Mouse (Mus musculus) liver, postnatal 0 days (tissue): ENCODE data around the gene Pde4a. TPM values are rescaled to one million over a fixed set of nuclear protein-coding genes. Genes with fewer than 3 reads are reported as not detected.
A peak's percentile ranks its signal among the peaks of the same experiment; 100 is the strongest.

Experiments
- ATAC-seq: fragments of 200-750 bp; cut with Nextera tagmentation; 2 replicates; pipeline ENCODE4 v1.8.0; 2017; ENCODE audit warnings: mild to moderate bottlenecking, moderate library complexity
- DNase-seq: peaks from one replicate; pipeline ENCODE4 v3.0.0-alpha.2; 2016
- H3K27ac ChIP-seq: fragments of 300-500 bp; sonication (generic); 2 replicates; pipeline ENCODE4 v1.5.1; 2014; ENCODE audit warnings: antibody characterized with exemption, moderate library complexity, mild to moderate bottlenecking, low read depth
- H3K27me3 ChIP-seq: fragments of 300-500 bp; sonication (generic); 2 replicates; pipeline ENCODE4 v1.6.1; 2014; ENCODE audit warnings: low read length, control low read depth, mixed read lengths; ENCODE audit not compliant: insufficient read depth
- H3K36me3 ChIP-seq: fragments of 300-500 bp; sonication (generic); replicated peaks from 2 replicates; pipeline ENCODE4 v1.6.1; 2014; ENCODE audit warnings: mild to moderate bottlenecking, control low read depth, low read length, moderate library complexity, mixed read lengths; ENCODE audit not compliant: insufficient read depth
- H3K4me1 ChIP-seq: fragments of 300-500 bp; sonication (generic); 2 replicates; pipeline ENCODE4 v1.6.1; 2014; ENCODE audit warnings: antibody characterized with exemption, mild to moderate bottlenecking, control low read depth; ENCODE audit not compliant: insufficient read depth
- H3K4me2 ChIP-seq: fragments of 300-500 bp; sonication (generic); 2 replicates; pipeline ENCODE4 v1.6.1; 2014; ENCODE audit warnings: low read depth, mild to moderate bottlenecking, low read length, moderate library complexity, mixed read lengths
- H3K4me3 ChIP-seq: fragments of 300-500 bp; sonication (generic); 2 replicates; pipeline ENCODE4 v1.5.1; 2014; ENCODE audit warnings: low read depth, low read length
- H3K9ac ChIP-seq: fragments of 300-500 bp; sonication (generic); replicated peaks from 2 replicates; pipeline ENCODE4 v1.6.1; 2014; ENCODE audit warnings: mild to moderate bottlenecking, moderate library complexity
- H3K9me3 ChIP-seq: fragments of 300-500 bp; sonication (generic); 2 replicates; pipeline ENCODE4 v1.6.1; 2016; ENCODE audit warnings: mild to moderate bottlenecking, control low read depth, low read length, mixed read lengths
- CTCF ChIP-seq: sonication (generic); IDR thresholded peaks from 2 replicates; pipeline ENCODE4 v1.5.1; 2016; ENCODE audit warnings: antibody characterized with exemption, low read depth
- EP300 ChIP-seq: IDR thresholded peaks from 2 replicates; pipeline ENCODE4 v1.6.1; 2016; ENCODE audit warnings: antibody characterized with exemption, low read depth, mild to moderate bottlenecking
- WGBS: fragments of 180-500 bp; shearing (Covaris S2); extraction: QIAGEN DNeasy Blood & Tissue Kit; methylation state at CpG from one replicate; pipeline ENCODE4 v1.1.7; 2014; ENCODE audit not compliant: insufficient replicate concordance; 5-methylcytosine and 5-hydroxymethylcytosine counted together
- polyA plus RNA-seq: library from polyadenylated mRNA; unstranded; fragments of >200 nt; fragmentation: Nextera tagmentation; extraction: Ambion mirVana; gene quantifications from 2 replicates; pipeline ENCODE4 v1.2.1, GENCODE M21; 2015

The Pde4a gene
- polyA plus RNA-seq, 1 experiment from 2014 or later = 1.5 TPM

DNA sequence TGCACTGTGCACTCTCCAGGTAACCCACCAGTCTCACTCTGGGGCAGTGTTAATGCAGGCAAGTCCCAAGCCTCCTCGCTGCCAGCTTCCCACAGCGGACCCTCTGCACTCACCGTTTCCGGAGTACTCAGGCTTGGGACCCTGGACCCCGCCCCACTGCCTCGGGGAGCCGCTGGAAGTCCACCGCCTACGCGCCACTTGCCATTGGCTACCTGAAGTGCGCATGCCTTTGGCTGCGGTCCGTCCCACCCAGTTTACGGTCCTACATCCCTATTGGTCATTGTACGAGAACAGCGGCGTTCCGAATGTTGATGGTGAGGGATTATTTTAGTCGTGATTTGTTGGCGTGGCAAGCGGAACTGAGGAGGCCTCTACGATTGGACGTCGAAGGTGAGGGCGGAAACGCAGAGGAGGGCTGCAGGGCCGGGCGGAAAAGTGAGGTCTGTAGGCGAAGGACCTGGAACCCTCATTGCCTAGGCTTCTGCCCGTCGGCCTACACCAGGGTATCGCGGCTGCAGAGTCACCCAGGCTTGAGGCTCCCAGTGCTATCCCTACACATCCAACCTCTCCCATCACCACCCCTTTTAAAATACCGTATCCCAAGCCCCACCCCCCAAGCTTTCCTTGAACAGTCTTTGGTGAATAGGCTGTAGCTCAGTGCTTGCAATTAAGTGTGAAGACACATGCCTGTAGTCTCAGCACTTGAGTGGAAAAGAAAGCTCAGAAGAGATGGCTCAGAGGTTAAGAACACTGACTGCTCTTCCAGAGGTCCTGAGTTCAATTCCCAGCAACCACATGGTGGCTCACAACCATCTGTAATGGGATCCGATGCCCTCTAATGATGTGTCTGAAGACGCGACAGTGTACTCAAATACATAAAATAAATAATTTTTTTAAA lies 34.2 kb upstream of the Pde4a start, which contains the start of gene Tyk2:
TSS of gene Tyk2 (minus strand) at position 185 of the 898 bp plus-strand sequence.
- H3K9me3 ChIP-seq = no peaks in the 10 kb centered on the region
- TF ChIP-seq CTCF = no peak
- TF ChIP-seq EP300 = no peak
- peak within 1 kb of the TSS; percentile 4; the same call in 1 of the 2 replicates for H3K27ac ChIP-seq
- H3K4me3 ChIP-seq = peak within 1 kb of the TSS; percentile 57
- DNase-seq (peak; percentile 87), ATAC-seq (peak; percentile 96)
- no peaks in the 10 kb centered on the region for H3K27me3 ChIP-seq
- H3K4me2 ChIP-seq = peak within 1 kb of the TSS; percentile 72
- H3K9ac ChIP-seq = peak within 1 kb of the TSS; percentile 39
- 6% methylated on average over 37 of the region's 37 CpGs for WGBS
- H3K4me1 ChIP-seq = peaks cover 14% of the 10 kb centered on the region
- peaks cover 12% of the 10 kb centered on the region; the same call in 1 of the 2 replicates for H3K36me3 ChIP-seq

DNA sequence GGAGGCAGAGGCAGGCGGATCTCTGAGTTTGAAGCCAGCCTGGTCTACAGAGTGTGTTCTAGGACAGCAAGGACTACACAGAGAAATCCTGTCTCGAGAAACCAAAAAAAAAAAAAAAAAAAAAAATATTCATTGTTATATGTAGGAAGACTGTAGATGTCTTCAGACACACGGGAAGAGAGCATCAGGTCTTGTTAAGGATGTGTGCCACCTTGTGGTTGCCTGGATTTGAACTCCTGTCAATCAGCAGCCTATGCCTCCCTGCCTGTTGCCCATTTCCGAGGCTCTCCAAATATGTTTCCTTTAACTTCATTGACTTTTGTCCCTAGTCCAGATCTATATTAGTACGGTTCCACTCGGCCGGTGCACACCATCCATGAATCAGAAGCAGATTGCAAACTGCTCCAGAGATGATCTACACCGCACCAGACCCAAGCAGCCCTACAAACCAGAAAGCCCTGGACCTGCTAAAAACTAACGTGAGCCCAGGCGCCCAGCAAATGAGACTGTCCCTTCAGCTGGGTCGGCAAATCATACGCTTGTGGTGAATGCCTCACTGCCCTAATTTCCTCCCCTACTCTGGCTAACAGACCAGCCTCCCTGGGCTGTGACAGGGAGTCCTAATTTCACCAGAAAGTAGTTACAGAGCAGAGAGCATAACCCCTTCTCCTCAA lies 33.3 kb upstream of the Pde4a start:
- H3K36me3 ChIP-seq = peaks cover 3% of the 10 kb centered on the region; the same call in 1 of the 2 replicates
- H3K4me2 ChIP-seq = no peak overlapping the region
- WGBS = 71% methylated on average over 12 of the region's 12 CpGs
- H3K4me3 ChIP-seq = no peak overlapping the region
- DNase-seq (no peak), ATAC-seq (no peak)
- TF ChIP-seq EP300 (no peak), CTCF (peak; percentile 48)
- no peaks in the 10 kb centered on the region for H3K9me3 ChIP-seq
- H3K27me3 ChIP-seq = no peaks in the 10 kb centered on the region
- H3K27ac ChIP-seq = no peak overlapping the region
- H3K4me1 ChIP-seq = peaks cover 11% of the 10 kb centered on the region
- H3K9ac ChIP-seq = no peak overlapping the region

DNA sequence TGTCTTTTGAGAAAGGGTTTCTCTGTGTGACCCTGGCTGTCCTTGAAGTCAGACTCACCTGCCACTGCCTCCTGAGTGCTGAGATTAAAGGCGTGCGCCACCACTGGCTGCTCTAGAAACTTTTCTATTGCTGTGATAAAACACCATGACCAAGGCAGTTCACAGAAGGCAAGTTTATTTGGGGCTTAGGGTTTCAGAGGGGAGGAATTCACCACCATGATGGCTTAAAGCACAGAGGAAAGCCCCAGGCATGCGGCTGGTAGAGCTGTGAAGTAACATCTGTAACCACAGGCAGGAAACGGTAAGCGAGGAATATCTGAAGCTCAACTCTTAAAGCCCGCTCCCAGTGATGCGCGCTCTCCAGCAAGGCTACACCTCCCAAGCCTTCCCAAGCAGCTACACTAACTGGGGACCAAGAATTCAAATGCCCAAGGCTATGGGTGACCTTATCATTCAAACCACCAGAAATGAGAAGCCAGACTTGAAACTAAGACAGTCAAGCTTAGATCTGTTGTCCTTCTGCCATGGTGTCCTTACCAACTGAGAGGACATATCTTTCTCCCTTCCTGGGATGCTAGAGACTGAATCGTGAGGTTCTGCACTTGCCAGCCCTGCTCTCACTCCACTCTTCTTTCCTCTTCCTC lies 32.3 kb upstream of the Pde4a start:
- Histone ChIP-seq H3K9ac (no peak overlapping the region), H3K9me3 (no peaks in the 10 kb centered on the region), H3K4me3 (no peak overlapping the region), H3K4me2 (no peak overlapping the region), H3K27me3 (no peaks in the 10 kb centered on the region), H3K4me1 (peaks cover 11% of the 10 kb centered on the region), H3K36me3 (peaks cover 7% of the 10 kb centered on the region; the same call in 1 of the 2 replicates), H3K27ac (no peak overlapping the region)
- ATAC-seq (no peak), DNase-seq (no peak)
- peak; percentile 24; the same call in 1 of the 2 replicates for TF ChIP-seq CTCF
- TF ChIP-seq EP300 = no peak
- 38% methylated on average over 9 of the region's 9 CpGs for WGBS

DNA sequence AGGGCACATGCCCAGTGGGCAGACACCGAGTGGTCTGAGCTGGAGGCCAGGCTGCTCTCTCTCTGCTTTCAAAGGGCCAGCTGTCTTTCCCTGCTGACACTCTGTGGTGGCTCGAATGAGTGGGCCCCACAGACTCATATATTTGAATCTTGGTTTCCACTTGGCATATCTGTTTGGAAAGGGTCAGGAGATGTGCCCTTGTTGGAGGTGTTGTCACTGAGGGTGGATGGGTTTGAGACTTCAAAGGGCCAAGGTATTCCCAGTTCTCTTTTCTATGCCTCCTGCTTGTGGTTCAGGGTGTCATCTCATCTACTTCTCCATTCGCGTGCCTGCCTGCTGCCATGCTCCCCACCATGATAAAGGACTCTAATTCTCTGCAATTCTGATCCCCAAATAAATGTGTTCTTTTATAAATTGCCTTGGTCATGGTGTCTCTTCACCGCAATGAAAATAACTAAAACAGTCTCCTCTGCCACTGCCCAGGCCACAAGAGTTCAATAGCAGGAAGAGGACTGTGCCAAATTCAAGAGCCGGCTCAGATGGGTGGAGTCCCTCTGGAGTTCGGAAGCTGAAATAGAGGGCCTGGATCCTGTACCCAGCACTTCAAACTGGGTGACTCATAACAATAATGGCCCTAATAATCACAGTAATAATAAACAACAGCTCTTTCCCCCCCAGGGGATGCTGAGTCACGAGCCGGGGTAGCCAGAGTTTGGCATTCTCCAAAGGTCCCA lies 30.8 kb upstream of the Pde4a start:
- DNase-seq = no peak
- 54% methylated on average over 9 of the region's 9 CpGs for WGBS
- Histone ChIP-seq H3K27me3 (no peaks in the 10 kb centered on the region), H3K4me2 (no peak overlapping the region), H3K9me3 (no peaks in the 10 kb centered on the region), H3K4me3 (no peak overlapping the region), H3K27ac (peak overlapping the region; percentile 48; the same call in 1 of the 2 replicates), H3K9ac (no peak overlapping the region), H3K4me1 (peaks cover 11% of the 10 kb centered on the region), H3K36me3 (peaks cover 16% of the 10 kb centered on the region)
- ATAC-seq = no peak
- no peak for TF ChIP-seq CTCF
- TF ChIP-seq EP300 = no peak

DNA sequence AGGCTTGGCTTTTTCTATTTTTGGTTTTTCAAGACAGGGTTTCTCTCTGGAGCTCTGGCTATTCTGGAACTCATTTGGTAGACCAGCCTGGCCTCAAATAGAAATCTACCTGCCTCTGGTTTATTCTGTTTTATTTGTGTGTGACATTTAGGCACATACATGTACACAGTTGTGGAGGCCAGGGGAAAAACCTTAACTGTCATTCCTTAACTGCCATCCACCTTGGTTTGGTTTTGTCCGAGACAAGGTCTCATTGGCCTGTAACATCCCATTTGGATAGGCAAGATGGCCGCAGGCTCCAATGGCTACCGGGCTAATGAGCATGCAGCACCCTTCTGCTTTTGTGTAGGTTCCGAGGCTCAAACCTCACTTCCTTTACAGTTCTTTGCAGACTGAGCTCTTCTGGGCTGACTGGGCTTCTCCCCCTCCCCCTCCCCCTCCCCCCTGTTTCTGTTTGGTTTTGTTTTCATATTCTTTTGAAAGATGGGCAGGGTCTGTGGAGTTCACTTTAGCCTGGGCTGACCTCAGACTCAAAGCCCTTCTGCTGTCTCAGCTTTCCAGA lies 30.1 kb upstream of the Pde4a start:
- ATAC-seq (no peak), DNase-seq (no peak)
- H3K4me3 ChIP-seq = no peak overlapping the region
- H3K27ac ChIP-seq = peak overlapping the region; percentile 48; the same call in 1 of the 2 replicates
- H3K9ac ChIP-seq = no peak overlapping the region
- peaks cover 7% of the 10 kb centered on the region for H3K4me1 ChIP-seq
- peaks cover 23% of the 10 kb centered on the region for H3K36me3 ChIP-seq
- 67% methylated on average over 4 of the region's 4 CpGs for WGBS
- no peaks in the 10 kb centered on the region for H3K9me3 ChIP-seq
- TF ChIP-seq EP300 = no peak
- TF ChIP-seq CTCF = no peak
- H3K27me3 ChIP-seq = no peaks in the 10 kb centered on the region
- no peak overlapping the region for H3K4me2 ChIP-seq
